Mouse (Mus musculus) bone marrow, adult 2 months (tissue): ENCODE data around the gene Fam83g. TPM values are rescaled to one million over a fixed set of nuclear protein-coding genes. Genes with fewer than 3 reads are reported as not detected.
A peak's percentile ranks its signal among the peaks of the same experiment; 100 is the strongest.
"Not testable (repeated sequence)": the region's sequence is repeated elsewhere in the genome, so short reads cannot be mapped to it uniquely, and the experiment has no call there.

Experiments
- H3K27ac ChIP-seq: fragments of 200-500 bp; 2 replicates; pipeline ENCODE4 v1.5.1; 2012; ENCODE audit warnings: low read depth, mild to moderate bottlenecking, control low read depth, inconsistent platforms, low read length; ENCODE audit not compliant: control insufficient read depth, poor library complexity, insufficient read depth
- H3K4me1 ChIP-seq: fragments of 200-500 bp; 2 replicates; pipeline ENCODE4 v1.6.1; 2011; ENCODE audit warnings: low read length; ENCODE audit not compliant: control insufficient read depth, insufficient read depth
- H3K4me3 ChIP-seq: fragments of 200-500 bp; replicated peaks from 2 replicates; pipeline ENCODE3; 2011; ENCODE audit warnings: mild to moderate bottlenecking, low read depth, low read length, control low read depth; ENCODE audit not compliant: control insufficient read depth
- CTCF ChIP-seq: fragments of 200-500 bp; IDR thresholded peaks from 2 replicates; pipeline ENCODE4 v1.5.1; 2011; ENCODE audit warnings: low read length, control low read depth; ENCODE audit not compliant: control insufficient read depth, insufficient read depth
- POLR2A ChIP-seq: fragments of 200-500 bp; IDR thresholded peaks from 2 replicates; pipeline ENCODE4 v1.6.1; 2011; ENCODE audit warnings: low read depth, mild to moderate bottlenecking, control low read depth, low read length, borderline replicate concordance; ENCODE audit not compliant: control insufficient read depth
- WGBS: fragments of 180-500 bp; shearing (Covaris S2); methylation state at CpG from one replicate; pipeline ENCODE4 v1.1.7; 2018; 5-methylcytosine and 5-hydroxymethylcytosine counted together
- polyA plus RNA-seq: library from polyadenylated mRNA; stranded (reverse); fragments of >200 nt; gene quantifications from 2 replicates; pipeline ENCODE4 v1.2.4, GENCODE M21; 2011; ENCODE audit warnings: low replicate concordance; ENCODE audit not compliant: missing spikeins, insufficient read depth, insufficient read length

Fam83g gene
- not detected in 2 replicates for polyA plus RNA-seq

DNA sequence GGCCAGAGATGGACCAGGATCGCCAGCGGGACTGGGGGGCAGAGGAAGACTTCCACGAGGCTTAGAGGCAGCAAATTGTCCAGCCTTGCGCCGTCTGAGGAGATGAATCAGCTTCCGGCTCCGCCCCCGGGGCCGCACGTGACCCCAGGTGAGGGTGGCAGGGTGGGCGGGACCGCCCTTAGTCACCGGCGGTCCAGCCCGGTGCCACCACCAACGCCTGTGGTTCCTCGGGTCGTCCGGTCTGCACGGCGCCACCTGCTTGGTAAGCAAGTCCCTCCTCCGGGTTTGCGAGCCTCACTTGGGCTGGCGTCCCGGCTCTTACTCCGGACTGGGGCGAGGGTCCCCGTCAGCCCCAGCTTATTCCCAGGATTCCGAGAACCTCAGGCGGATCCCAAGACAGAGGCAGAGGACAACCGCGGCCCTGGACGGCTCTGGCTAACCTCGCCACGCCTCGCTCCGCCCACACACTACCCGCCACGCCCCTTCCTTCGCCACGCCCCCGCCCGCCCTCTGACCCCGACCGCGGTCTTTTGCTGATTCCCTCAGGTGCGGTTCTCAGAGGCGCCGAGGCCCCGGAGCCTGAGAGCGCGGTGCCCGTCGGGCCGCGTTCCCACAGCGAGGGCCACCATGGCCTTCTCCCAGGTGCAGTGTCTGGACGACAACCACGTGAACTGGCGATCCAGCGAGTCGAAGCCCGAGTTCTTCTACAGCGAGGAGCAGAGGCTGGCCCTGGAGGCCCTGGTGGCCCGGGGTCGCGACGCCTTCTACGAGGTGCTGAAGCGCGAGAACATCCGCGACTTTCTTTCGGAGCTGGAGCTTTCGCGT, at the start of gene Fam83g:
Fam83g (plus strand) TSS at position 185 of the 825 bp plus-strand sequence.
- Histone ChIP-seq H3K4me1 (peaks cover 3% of the 10 kb centered on the region; the same call in 1 of the 2 replicates), H3K4me3 (peak within 1 kb of the TSS; percentile 47), H3K27ac (no peak within 1 kb of the TSS; the same call in 1 of the 2 replicates)
- TF ChIP-seq POLR2A (no peak), CTCF (no peak)
- 6% methylated on average over 76 of the region's 76 CpGs for whole genome bisulfite sequencing

DNA sequence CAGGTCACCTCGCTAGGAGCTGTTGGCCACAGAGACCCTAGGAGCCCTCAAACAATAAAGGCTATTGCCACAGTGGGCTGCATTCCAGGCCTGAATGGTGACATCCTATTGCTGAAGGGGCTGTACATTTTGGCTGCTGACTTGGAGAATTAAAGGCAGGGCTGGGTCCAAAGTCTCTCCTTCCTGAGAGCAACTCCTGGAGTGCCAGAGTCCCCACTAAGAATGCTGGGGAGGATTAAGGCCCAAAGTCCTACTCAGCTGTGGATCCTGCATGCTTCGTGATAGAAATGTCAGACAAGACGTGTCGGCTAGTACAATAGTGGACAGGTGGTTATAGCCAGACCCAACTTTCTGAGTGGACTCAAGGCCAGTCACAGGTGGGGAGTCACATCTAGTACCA, 47.6 kb upstream of the Fam83g start:
- H3K4me3 ChIP-seq, H3K27ac ChIP-seq, H3K4me1 ChIP-seq: not testable (repeated sequence)
- WGBS: 93% methylated on average over 4 of the region's 4 CpGs

DNA sequence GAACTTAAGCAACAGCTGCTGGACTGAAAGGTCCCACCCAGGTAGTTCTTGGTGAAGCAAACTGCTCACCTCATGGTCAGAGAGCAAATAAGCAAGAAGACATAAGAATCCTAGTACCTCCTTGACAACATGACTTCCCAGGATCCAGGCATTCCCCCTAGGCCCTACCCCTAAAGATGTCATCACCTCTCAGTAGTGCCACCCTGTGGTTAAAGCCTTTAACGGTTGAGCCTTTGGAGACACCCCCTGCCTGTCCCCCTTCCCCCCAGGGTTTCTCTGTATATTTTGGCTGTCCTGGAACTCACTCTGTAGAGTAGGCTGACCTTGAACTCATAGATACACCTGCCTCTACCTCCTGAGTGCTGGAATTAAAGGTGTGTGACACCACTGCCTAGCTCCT, 46.5 kb upstream of the Fam83g start:
- no peak overlapping the region for H3K27ac ChIP-seq
- no peaks in the 10 kb centered on the region; the same call in 1 of the 2 replicates for H3K4me1 ChIP-seq
- WGBS: 67% methylated on average over 1 of the region's 1 CpGs
- TF ChIP-seq CTCF: no peak
- TF ChIP-seq POLR2A: no peak
- no peak overlapping the region for H3K4me3 ChIP-seq

DNA sequence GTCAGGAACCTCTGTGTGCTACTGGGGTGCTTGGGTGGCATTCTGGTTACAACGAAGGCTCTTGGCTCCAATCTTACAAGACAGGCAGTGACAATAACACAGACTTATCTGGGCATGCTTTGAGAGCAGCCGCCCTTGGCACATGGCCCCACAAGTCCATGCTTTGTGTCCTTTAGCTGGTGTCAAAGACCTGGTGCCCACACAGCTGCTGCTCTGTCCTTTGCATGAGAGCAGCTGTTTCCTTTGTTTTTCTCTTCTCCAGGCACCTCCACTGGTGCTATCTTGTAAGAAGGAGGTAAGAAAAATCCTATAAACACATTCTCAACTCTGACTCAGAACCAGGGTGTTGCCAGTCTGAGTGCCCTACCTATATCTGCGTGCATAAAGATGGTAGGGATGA, 46.0 kb upstream of the Fam83g start:
- Histone ChIP-seq H3K4me1 (no peaks in the 10 kb centered on the region; the same call in 1 of the 2 replicates), H3K27ac (no peak overlapping the region), H3K4me3 (no peak overlapping the region)
- WGBS: 75% methylated on average over 3 of the region's 3 CpGs
- TF ChIP-seq CTCF (no peak), POLR2A (no peak)

DNA sequence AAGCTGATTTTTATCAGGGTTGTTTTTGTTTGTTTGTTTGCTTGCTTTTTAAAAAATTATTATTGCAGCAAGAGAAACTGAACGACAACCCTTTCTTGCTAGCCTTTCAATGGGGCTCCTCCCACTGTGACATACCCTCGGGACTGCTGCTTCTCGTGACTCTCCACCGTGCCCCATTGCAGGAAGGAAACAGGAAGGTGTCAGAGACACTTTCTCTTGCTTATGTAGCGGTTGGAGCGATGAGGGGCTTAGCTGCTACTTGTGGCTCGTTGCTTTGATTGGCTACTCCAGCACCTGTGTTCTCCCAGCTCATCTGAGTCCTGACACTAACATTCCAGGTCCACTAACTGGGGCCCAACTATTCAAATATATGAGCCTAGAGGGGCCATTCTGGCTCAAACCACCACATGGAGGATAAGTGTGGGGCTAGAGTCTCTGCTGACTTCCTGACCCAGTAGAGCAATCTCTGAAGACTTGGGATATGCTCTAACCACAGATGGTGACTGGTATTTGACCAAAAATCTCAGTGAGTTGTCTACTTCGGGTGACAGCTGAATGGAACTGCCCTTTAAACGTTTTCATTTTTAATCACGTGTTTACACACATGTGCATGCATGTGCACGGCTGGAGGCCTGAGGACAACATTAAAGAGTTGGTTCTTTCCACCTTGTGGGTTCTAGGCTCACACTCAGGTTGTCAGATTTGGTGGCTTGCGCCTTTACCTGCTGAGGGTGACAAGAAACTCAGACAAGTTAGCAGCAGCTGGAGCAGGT, 44.9 kb upstream of the Fam83g start:
- H3K4me1 ChIP-seq: no peaks in the 10 kb centered on the region; the same call in 1 of the 2 replicates
- no peak overlapping the region for H3K27ac ChIP-seq
- H3K4me3 ChIP-seq: no peak overlapping the region
- TF ChIP-seq POLR2A: no peak
- TF ChIP-seq CTCF: no peak
- WGBS: 21% methylated on average over 12 of the region's 12 CpGs

DNA sequence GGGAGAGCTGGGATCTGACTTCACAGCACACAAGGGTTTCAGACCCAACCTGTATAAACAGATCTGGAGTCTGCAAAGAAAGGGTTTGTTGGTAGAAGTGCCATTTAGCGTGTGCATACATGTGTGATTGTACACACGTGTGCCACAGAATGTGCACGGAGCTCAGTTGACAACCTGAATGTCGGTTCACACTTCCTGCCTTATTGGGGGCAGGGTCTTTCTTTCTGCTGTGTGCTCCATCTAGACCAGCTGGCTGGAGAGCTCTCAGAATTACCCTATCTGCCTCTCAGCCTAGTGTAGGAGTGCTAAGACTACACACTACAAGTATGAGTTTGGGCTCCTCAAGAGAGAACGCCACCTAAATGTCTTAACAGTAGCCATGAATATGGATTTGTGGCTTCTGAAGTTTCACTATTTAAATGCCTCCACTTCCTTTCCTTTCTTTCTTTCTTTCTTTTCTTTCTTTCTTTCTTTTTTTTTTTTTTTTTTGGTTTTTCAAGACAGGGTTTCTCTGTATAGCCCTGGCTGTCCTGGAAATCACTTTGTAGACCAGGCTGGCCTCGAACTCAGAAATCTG, 44.2 kb upstream of the Fam83g start:
- 78% methylated on average over 6 of the region's 6 CpGs for WGBS
- TF ChIP-seq POLR2A (no peak), CTCF (no peak)
- Histone ChIP-seq H3K4me1 (no peaks in the 10 kb centered on the region; the same call in 1 of the 2 replicates), H3K27ac (no peak overlapping the region), H3K4me3 (no peak overlapping the region)

DNA sequence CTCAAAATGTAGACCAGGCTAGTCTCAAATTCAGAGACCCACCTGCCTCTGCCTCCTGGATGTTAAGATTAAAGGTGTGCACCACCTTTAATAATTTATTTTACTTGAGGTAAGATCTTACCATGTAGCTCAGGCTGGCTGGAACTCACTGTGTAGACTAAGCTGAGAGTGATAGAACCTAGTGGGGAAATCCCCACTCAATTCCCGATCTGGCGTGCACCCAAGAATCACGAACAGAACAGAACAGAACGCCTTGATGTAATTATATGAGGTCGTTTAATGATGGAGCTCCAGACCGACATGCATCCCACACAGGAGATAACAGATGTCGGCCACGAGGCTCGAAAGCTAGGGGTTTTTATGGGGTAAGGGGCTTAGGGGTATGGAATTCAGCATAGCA, 43.3 kb upstream of the Fam83g start:
- WGBS: 70% methylated on average over 9 of the region's 9 CpGs

DNA sequence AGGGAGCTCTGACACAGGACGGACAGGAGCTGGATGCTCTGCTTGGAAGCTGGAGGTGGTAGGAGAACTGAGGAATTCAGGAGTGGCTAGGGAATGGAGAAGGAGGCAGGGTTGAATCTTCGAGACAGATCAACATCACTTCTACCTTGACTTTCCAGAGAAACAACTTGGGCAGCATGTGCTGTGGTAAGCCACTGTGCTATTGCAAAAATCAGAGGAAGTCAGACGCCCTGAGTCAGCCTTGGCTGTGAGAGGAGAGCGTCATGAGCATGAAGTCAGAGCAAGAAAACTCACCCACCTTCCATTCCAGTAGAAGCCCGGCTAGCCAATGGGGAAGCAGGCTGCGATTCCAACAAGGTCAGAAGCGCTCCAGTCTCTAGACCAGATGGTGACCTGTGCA, 41.8 kb upstream of the Fam83g start:
- TF ChIP-seq CTCF: no peak
- no peak for TF ChIP-seq POLR2A
- H3K4me1 ChIP-seq: no peaks in the 10 kb centered on the region; the same call in 1 of the 2 replicates
- WGBS: 39% methylated on average over 7 of the region's 7 CpGs
- no peak overlapping the region for H3K27ac ChIP-seq
- H3K4me3 ChIP-seq: no peak overlapping the region

More for the DNA sequence above, 43.3 kb upstream of the Fam83g start:
- not testable (repeated sequence) for H3K4me1 ChIP-seq, H3K4me3 ChIP-seq, H3K27ac ChIP-seq
